Mouse (Mus musculus) midbrain, postnatal 0 days (tissue): ENCODE data around the gene Fam78a. TPM values are rescaled to one million over a fixed set of nuclear protein-coding genes. Genes with fewer than 3 reads are reported as not detected.

Experiments
- ATAC-seq: fragments of 200-750 bp; cut with Nextera tagmentation; 2 replicates; pipeline ENCODE4 v1.8.0; 2017; ENCODE audit warnings: moderate number of reproducible peaks, mild to moderate bottlenecking, moderate TSS enrichment, moderate library complexity; ENCODE audit not compliant: low FRiP score
- DNase-seq: peaks from one replicate; pipeline ENCODE4 v3.0.0-alpha.2; 2015; ENCODE audit warnings: low spot score
- H3K27ac ChIP-seq: fragments of 300-500 bp; sonication (generic); 2 replicates; pipeline ENCODE4 v1.5.1; 2014; ENCODE audit warnings: low read depth, mild to moderate bottlenecking, low read length, mixed read lengths
- H3K27me3 ChIP-seq: fragments of 300-500 bp; sonication (generic); 2 replicates; pipeline ENCODE4 v1.6.1; 2014; ENCODE audit warnings: low read length, control low read depth, mixed read lengths; ENCODE audit not compliant: insufficient read depth
- H3K36me3 ChIP-seq: fragments of 300-500 bp; sonication (generic); 2 replicates; pipeline ENCODE4 v1.6.1; 2014; ENCODE audit warnings: low read length, control low read depth, mixed read lengths; ENCODE audit not compliant: insufficient read depth
- H3K4me1 ChIP-seq: fragments of 300-500 bp; sonication (generic); 2 replicates; pipeline ENCODE4 v1.6.1; 2014; ENCODE audit warnings: mild to moderate bottlenecking, control low read depth, antibody characterized with exemption, low read length, mixed read lengths; ENCODE audit not compliant: insufficient read depth
- H3K4me2 ChIP-seq: fragments of 300-500 bp; sonication (generic); 2 replicates; pipeline ENCODE4 v1.6.1; 2014; ENCODE audit warnings: low read depth, mild to moderate bottlenecking, low read length, mixed read lengths; ENCODE audit not compliant: poor library complexity, severe bottlenecking
- H3K4me3 ChIP-seq: fragments of 300-500 bp; sonication (generic); 2 replicates; pipeline ENCODE4 v1.5.1; 2014; ENCODE audit warnings: low read depth, mild to moderate bottlenecking, low read length, moderate library complexity
- H3K9ac ChIP-seq: fragments of 300-500 bp; sonication (generic); replicated peaks from 2 replicates; pipeline ENCODE4 v1.6.1; 2014; ENCODE audit warnings: mild to moderate bottlenecking, low read length, moderate library complexity, mixed read lengths; ENCODE audit not compliant: poor library complexity, severe bottlenecking
- H3K9me3 ChIP-seq: fragments of 300-500 bp; sonication (generic); 2 replicates; pipeline ENCODE4 v1.6.1; 2016; ENCODE audit warnings: low read length, control low read depth
- CTCF ChIP-seq: IDR thresholded peaks from 2 replicates; pipeline ENCODE4 v1.5.1; 2016; ENCODE audit warnings: antibody characterized with exemption, mild to moderate bottlenecking
- WGBS: fragments of 180-500 bp; shearing (Covaris S2); extraction: QIAGEN DNeasy Blood & Tissue Kit; methylation state at CpG from one replicate; pipeline ENCODE4 v1.1.7; 2014; 5-methylcytosine and 5-hydroxymethylcytosine counted together
- polyA plus RNA-seq: library from polyadenylated mRNA; unstranded; fragments of >200 nt; fragmentation: Nextera tagmentation; extraction: Ambion mirVana; gene quantifications from 2 replicates; pipeline ENCODE4 v1.2.1, GENCODE M21; 2015
- total RNA-seq: library from RNA; depleted of rRNA; stranded (reverse); fragments of >200 nt; gene quantifications from 2 replicates; pipeline ENCODE4 v1.2.3, GENCODE M21; 2014

Fam78a gene
- total and polyA plus RNA-seq, 2 experiments from 2014 or later = 0.35 to 0.77 TPM

GRCm38 (mm10) chr2:32119802-32120750 lies 35.4 kb upstream of the Fam78a start:
- DNase-seq = no peak
- no peaks in the 10 kb centered on the region for H3K9me3 ChIP-seq
- no peak overlapping the region for H3K27ac ChIP-seq
- ATAC-seq = no peak
- no peaks in the 10 kb centered on the region for H3K36me3 ChIP-seq
- WGBS = 91% methylated on average over 18 of the region's 20 CpGs
- H3K4me2 ChIP-seq = no peak overlapping the region
- no peaks in the 10 kb centered on the region for H3K4me1 ChIP-seq
- no peak overlapping the region for H3K9ac ChIP-seq
- no peak overlapping the region for H3K4me3 ChIP-seq
- TF ChIP-seq CTCF = no peak
- no peaks in the 10 kb centered on the region for H3K27me3 ChIP-seq

- 95% methylated on average over 4 of the region's 4 CpGs for WGBS
- Histone ChIP-seq H3K9ac (no peak overlapping the region), H3K4me1 (no peaks in the 10 kb centered on the region), H3K27ac (no peak overlapping the region), H3K36me3 (peaks cover 4% of the 10 kb centered on the region; the same call in 1 of the 2 replicates), H3K9me3 (no peaks in the 10 kb centered on the region), H3K4me3 (no peak overlapping the region), H3K4me2 (no peak overlapping the region), H3K27me3 (no peaks in the 10 kb centered on the region)
- TF ChIP-seq CTCF = no peak
- no peak for DNase-seq
- no peak for ATAC-seq
Observed at GRCm38 (mm10) chr2:32115851-32116268, 31.2 kb upstream of the Fam78a start.

DNA sequence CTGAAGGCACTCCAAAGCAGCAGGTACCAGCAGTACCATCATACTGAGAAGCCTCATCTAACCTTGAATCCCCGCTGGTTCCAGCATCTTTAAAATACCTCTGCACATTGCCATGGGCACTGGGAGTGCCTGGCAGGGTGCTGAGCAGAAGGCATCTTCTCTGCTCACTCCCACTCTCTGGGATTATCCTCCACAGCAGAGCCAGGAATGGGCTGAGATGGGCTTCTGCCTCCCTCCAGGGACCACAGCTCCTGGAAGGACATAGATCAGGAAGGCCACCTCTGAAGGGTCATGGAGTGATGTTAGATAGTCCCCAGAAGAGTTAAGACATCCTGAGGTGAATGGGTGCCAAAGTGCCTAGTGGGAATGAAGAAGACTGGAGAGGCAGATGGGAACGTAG lies 27.9 kb upstream of the Fam78a start:
- DNase-seq (no peak), ATAC-seq (no peak)
- Histone ChIP-seq H3K36me3 (peaks cover 22% of the 10 kb centered on the region), H3K4me2 (no peak overlapping the region), H3K9me3 (no peaks in the 10 kb centered on the region), H3K27ac (no peak overlapping the region), H3K9ac (no peak overlapping the region), H3K4me3 (no peak overlapping the region), H3K27me3 (no peaks in the 10 kb centered on the region), H3K4me1 (no peaks in the 10 kb centered on the region)
- TF ChIP-seq CTCF = no peak
- WGBS = 71% methylated on average over 2 of the region's 2 CpGs

GRCm38 (mm10) chr2:32111268-32111667 lies 26.6 kb upstream of the Fam78a start:
- Histone ChIP-seq H3K27ac (no peak overlapping the region), H3K4me2 (no peak overlapping the region), H3K27me3 (no peaks in the 10 kb centered on the region), H3K4me3 (no peak overlapping the region), H3K4me1 (no peaks in the 10 kb centered on the region), H3K36me3 (peaks cover 22% of the 10 kb centered on the region), H3K9me3 (no peaks in the 10 kb centered on the region), H3K9ac (no peak overlapping the region)
- ATAC-seq (no peak), DNase-seq (no peak)
- TF ChIP-seq CTCF = no peak
- WGBS = 93% methylated on average over 1 of the region's 1 CpGs

- peaks cover 18% of the 10 kb centered on the region for H3K36me3 ChIP-seq
- no peak overlapping the region for H3K27ac ChIP-seq
- no peaks in the 10 kb centered on the region for H3K4me1 ChIP-seq
- H3K27me3 ChIP-seq = no peaks in the 10 kb centered on the region
- WGBS = 83% methylated on average over 7 of the region's 7 CpGs
- no peaks in the 10 kb centered on the region for H3K9me3 ChIP-seq
- no peak for ATAC-seq
- no peak overlapping the region for H3K4me2 ChIP-seq
- no peak overlapping the region for H3K9ac ChIP-seq
- no peak for TF ChIP-seq CTCF
- no peak overlapping the region for H3K4me3 ChIP-seq
- no peak for DNase-seq
Observed at GRCm38 (mm10) chr2:32105930-32106329, 21.3 kb upstream of the Fam78a start.
